Mouse (Mus musculus): Measurements from ENCODE around the gene Rpl36-ps4. TPM values are rescaled to one million over a fixed set of nuclear protein-coding genes. Genes with fewer than 3 reads are reported as not detected.

The Rpl36-ps4 gene
- total and polyA plus RNA-seq, 2 experiments from 2014 or later, result not detected

DNA sequence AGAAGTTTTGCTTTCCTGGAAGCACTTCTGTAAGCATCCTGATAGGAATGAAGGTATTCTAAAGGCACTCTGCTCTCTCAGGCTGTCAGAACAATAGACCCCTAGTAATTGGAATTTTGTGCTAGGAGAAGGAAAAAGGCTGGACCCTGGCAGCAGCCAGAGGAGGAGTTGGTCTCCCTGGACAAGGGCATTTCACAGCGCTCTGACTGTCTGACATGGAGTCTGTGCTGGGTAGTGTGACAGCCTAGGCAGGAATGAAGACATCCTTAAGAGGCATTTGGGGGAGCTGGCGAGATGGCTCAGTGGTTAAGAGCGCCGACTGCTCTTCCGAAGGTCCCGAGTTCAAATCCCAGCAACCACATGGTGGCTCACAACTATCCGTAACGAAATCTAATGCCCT is 17.1 kb upstream of the Rpl36-ps4 start:
- 85% methylated on average over 8 of the region's 8 CpGs for WGBS
- H3K27me3 ChIP-seq (ENCODE audit: control insufficient read depth, insufficient read depth, low read length), result no peaks in the 10 kb centered on the region
- ATAC-seq (ENCODE audit: insufficient read depth, low read depth), result no peak
- DNase-seq (ENCODE audit: low spot score), result no peak
- H3K27ac ChIP-seq (ENCODE audit: low read depth), result no peak overlapping the region
- H3K4me1 ChIP-seq (ENCODE audit: control insufficient read depth, insufficient read depth), result no peaks in the 10 kb centered on the region
- H3K4me2 ChIP-seq (ENCODE audit: low read depth, low read length), result no peak overlapping the region
- TF ChIP-seq CTCF (IDR thresholded peaks at IDR 0.05; ENCODE audit: low read depth) (no peak), EP300 (IDR thresholded peaks at IDR 0.05; ENCODE audit: low read depth) (no peak)
- no peaks in the 10 kb centered on the region for H3K9me3 ChIP-seq (replicated peaks; ENCODE audit: control insufficient read depth, low read length)
- H3K9ac ChIP-seq (replicated peaks; ENCODE audit: low read depth, low read length), result no peak overlapping the region
- no peak overlapping the region for H3K4me3 ChIP-seq (ENCODE audit: low read depth, low read length)
- no peaks in the 10 kb centered on the region for H3K36me3 ChIP-seq (replicated peaks; ENCODE audit: control insufficient read depth, insufficient read depth, low read length)

DNA sequence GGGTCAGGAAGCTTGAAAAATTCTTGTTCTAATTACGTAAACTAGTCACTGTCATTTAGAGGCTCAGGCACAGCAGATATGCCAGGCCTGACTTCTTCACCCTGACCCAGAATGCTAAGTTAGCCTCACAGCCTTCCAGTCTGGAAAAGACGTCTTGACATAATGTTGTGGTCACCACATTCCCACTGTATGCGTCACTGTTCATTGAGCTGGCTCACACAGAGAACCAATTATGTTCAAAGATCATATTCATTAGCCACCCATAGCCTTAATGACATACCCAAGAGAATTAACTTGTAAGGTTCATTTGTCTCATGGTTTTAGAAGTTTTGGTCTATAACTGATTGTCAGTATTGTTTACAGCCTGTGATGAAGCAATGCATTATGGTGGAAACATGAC is 5.4 kb upstream of the Rpl36-ps4 start:
- no peak overlapping the region for H3K27ac ChIP-seq (ENCODE audit: low read depth)
- ATAC-seq (ENCODE audit: insufficient read depth, low read depth) (no peak), DNase-seq (ENCODE audit: low spot score) (no peak)
- H3K9me3 ChIP-seq (replicated peaks; ENCODE audit: control insufficient read depth, low read length), result 0 out of 2 replicates have a peak, but pooled peaks cover 6% of the 10 kb centered on the region
- TF ChIP-seq CTCF (IDR thresholded peaks at IDR 0.05; ENCODE audit: low read depth) (no peak), EP300 (IDR thresholded peaks at IDR 0.05; ENCODE audit: low read depth) (no peak)
- no peak overlapping the region for H3K9ac ChIP-seq (replicated peaks; ENCODE audit: low read depth, low read length)
- H3K4me3 ChIP-seq (ENCODE audit: low read depth, low read length), result no peak overlapping the region
- H3K27me3 ChIP-seq (ENCODE audit: control insufficient read depth, insufficient read depth, low read length), result no peaks in the 10 kb centered on the region
- WGBS, result 76% methylated on average over 3 of the region's 3 CpGs
- no peaks in the 10 kb centered on the region for H3K4me1 ChIP-seq (ENCODE audit: control insufficient read depth, insufficient read depth)
- no peaks in the 10 kb centered on the region for H3K36me3 ChIP-seq (replicated peaks; ENCODE audit: control insufficient read depth, insufficient read depth, low read length)
- no peak overlapping the region for H3K4me2 ChIP-seq (ENCODE audit: low read depth, low read length)

DNA sequence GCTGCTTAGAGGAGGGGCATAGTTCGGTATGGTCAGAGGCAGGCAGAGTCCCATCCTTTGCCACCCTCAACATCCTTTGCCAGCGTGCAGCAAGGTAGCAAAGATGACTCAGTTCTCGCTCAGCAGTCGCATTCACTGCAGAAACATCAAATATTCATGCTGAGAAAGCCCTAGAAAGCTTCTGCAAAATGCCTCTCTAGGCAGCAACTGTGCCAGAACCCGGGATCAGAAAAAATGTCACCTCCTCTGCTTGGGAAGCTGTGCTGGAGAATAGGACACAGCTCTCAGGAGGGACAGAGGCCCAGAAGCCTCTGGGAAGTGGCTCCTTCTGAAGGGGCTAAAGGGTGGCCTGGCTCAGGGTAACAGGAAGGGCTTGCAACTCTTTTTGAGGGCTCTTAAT is 2.7 kb upstream of the Rpl36-ps4 start:
- WGBS, result 80% methylated on average over 5 of the region's 5 CpGs
- TF ChIP-seq CTCF (IDR thresholded peaks at IDR 0.05; ENCODE audit: low read depth), result no peak
- no peak for ATAC-seq (ENCODE audit: insufficient read depth, low read depth)

DNA sequence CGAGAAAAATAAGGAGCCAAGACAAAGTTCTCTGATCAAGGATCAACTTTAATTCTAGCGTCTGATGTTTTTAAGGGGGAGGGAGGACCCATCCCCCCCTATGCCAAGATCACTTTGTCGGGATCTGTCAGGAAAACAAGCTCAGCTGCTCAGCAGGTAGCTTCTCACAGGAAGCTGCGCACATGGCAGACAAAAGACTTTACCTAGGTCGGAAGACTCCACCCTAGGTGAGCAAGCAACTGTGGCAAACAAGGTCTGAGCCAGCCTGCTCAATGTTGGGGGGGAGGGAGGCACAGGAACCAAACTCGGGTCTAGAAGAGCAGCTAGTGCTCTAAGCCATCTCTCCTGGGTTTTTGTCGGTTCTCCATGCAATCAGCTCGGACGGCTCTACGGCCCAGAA is 13.5 kb downstream of the Rpl36-ps4 start:
- Histone ChIP-seq H3K36me3 (replicated peaks; ENCODE audit: control insufficient read depth, insufficient read depth, low read length) (no peaks in the 10 kb centered on the region), H3K9me3 (replicated peaks; ENCODE audit: control insufficient read depth, low read length) (peaks cover under 1% of the 10 kb centered on the region; the same call in 1 of the 2 replicates), H3K4me2 (ENCODE audit: low read depth, low read length) (no peak overlapping the region), H3K4me1 (ENCODE audit: control insufficient read depth, insufficient read depth) (no peaks in the 10 kb centered on the region), H3K4me3 (ENCODE audit: low read depth, low read length) (no peak overlapping the region), H3K27ac (ENCODE audit: low read depth) (no peak overlapping the region), H3K9ac (replicated peaks; ENCODE audit: low read depth, low read length) (no peak overlapping the region), H3K27me3 (ENCODE audit: control insufficient read depth, insufficient read depth, low read length) (no peaks in the 10 kb centered on the region)
- no peak for TF ChIP-seq CTCF (IDR thresholded peaks at IDR 0.05; ENCODE audit: low read depth)
- TF ChIP-seq EP300 (IDR thresholded peaks at IDR 0.05; ENCODE audit: low read depth), result no peak
- ATAC-seq (ENCODE audit: insufficient read depth, low read depth) (no peak), DNase-seq (ENCODE audit: low spot score) (no peak)
- WGBS, result 72% methylated on average over 10 of the region's 10 CpGs

More for the DNA sequence above, 2.7 kb upstream of the Rpl36-ps4 start:
- DNase-seq (ENCODE audit: low spot score), result no peak
- no peak overlapping the region for H3K4me2 ChIP-seq (ENCODE audit: low read depth, low read length)
- H3K4me3 ChIP-seq (ENCODE audit: low read depth, low read length), result no peak overlapping the region
- no peaks in the 10 kb centered on the region for H3K27me3 ChIP-seq (ENCODE audit: control insufficient read depth, insufficient read depth, low read length)
- no peaks in the 10 kb centered on the region for H3K36me3 ChIP-seq (replicated peaks; ENCODE audit: control insufficient read depth, insufficient read depth, low read length)
- H3K9ac ChIP-seq (replicated peaks; ENCODE audit: low read depth, low read length), result no peak overlapping the region
- no peaks in the 10 kb centered on the region for H3K9me3 ChIP-seq (replicated peaks; ENCODE audit: control insufficient read depth, low read length)
- H3K4me1 ChIP-seq (ENCODE audit: control insufficient read depth, insufficient read depth), result no peaks in the 10 kb centered on the region
- no peak overlapping the region for H3K27ac ChIP-seq (ENCODE audit: low read depth)

DNA sequence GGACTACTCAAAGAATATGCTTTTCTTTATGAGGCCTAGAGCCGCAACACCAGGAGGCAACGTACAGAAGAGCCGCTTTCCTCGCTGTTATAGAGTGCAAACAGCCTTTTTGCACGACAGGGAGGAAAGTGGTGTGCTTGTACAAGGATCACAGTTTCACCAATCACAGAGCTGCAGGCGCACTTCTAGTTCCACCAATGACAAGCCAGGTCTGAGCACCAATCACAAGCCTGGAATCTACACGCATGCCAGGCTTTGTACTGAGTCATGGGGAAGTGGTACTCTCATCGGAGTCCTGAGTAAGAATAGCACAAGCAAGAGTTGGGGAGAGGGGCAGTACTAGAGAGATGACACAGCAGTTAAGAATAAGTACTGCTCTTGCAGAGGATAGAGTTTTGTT is 14.0 kb downstream of the Rpl36-ps4 start:
- WGBS, result 77% methylated on average over 8 of the region's 8 CpGs
- no peaks in the 10 kb centered on the region for H3K36me3 ChIP-seq (replicated peaks; ENCODE audit: control insufficient read depth, insufficient read depth, low read length)
- no peak overlapping the region for H3K4me2 ChIP-seq (ENCODE audit: low read depth, low read length)
- H3K9ac ChIP-seq (replicated peaks; ENCODE audit: low read depth, low read length), result no peak overlapping the region
- TF ChIP-seq CTCF (IDR thresholded peaks at IDR 0.05; ENCODE audit: low read depth) (no peak), EP300 (IDR thresholded peaks at IDR 0.05; ENCODE audit: low read depth) (no peak)
- no peak for DNase-seq (ENCODE audit: low spot score)
- ATAC-seq (ENCODE audit: insufficient read depth, low read depth), result no peak
- no peak overlapping the region for H3K27ac ChIP-seq (ENCODE audit: low read depth)
- no peaks in the 10 kb centered on the region for H3K9me3 ChIP-seq (replicated peaks; ENCODE audit: control insufficient read depth, low read length)
- H3K4me1 ChIP-seq (ENCODE audit: control insufficient read depth, insufficient read depth), result no peaks in the 10 kb centered on the region
- H3K27me3 ChIP-seq (ENCODE audit: control insufficient read depth, insufficient read depth, low read length), result no peaks in the 10 kb centered on the region
- no peak overlapping the region for H3K4me3 ChIP-seq (ENCODE audit: low read depth, low read length)

DNA sequence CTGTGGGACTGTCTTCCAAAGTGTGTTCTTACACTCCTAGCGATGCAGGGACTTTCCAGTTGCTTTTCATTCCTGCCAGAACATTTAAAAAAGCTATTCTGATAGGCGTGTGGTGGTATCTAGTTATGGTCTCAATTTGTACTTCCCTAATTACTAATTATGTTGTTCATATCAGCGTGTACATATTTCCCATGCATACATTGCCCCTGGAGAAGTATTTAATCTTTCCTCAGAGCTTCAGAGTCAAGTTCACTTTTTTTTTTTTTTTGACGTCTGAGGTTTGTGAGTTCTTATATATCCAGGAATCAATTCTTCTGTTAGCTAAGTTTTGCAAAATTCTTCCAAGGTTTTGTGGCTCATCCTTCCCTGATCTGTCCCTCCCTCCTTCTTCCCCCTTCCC is 15.4 kb downstream of the Rpl36-ps4 start:
- Histone ChIP-seq H3K36me3 (replicated peaks; ENCODE audit: control insufficient read depth, insufficient read depth, low read length) (no peaks in the 10 kb centered on the region), H3K4me1 (ENCODE audit: control insufficient read depth, insufficient read depth) (no peaks in the 10 kb centered on the region), H3K9ac (replicated peaks; ENCODE audit: low read depth, low read length) (no peak overlapping the region), H3K4me2 (ENCODE audit: low read depth, low read length) (no peak overlapping the region), H3K27me3 (ENCODE audit: control insufficient read depth, insufficient read depth, low read length) (no peaks in the 10 kb centered on the region), H3K9me3 (replicated peaks; ENCODE audit: control insufficient read depth, low read length) (no peaks in the 10 kb centered on the region), H3K4me3 (ENCODE audit: low read depth, low read length) (no peak overlapping the region), H3K27ac (ENCODE audit: low read depth) (no peak overlapping the region)
- no peak for DNase-seq (ENCODE audit: low spot score)
- WGBS, result 83% methylated on average over 4 of the region's 4 CpGs
- TF ChIP-seq CTCF (IDR thresholded peaks at IDR 0.05; ENCODE audit: low read depth), result no peak
- TF ChIP-seq EP300 (IDR thresholded peaks at IDR 0.05; ENCODE audit: low read depth), result no peak
- no peak for ATAC-seq (ENCODE audit: insufficient read depth, low read depth)

Measured in heart, postnatal 0 days (tissue).